Mouse (Mus musculus) heart, adult 2 months (tissue): Measurements from ENCODE around the gene Slc25a28. TPM values are rescaled to one million over a fixed set of nuclear protein-coding genes. Genes with fewer than 3 reads are reported as not detected.

ENCODE experiments used
- DNase-seq, 2 experiments: peaks; one replicate each; pipeline ENCODE4 v3.0.0; 2021
- H3K27ac ChIP-seq: fragments of 200-600 bp; 2 replicates; pipeline ENCODE4 v1.8.1; 2022
- H3K27me3 ChIP-seq: fragments of 200-500 bp; 2 replicates; pipeline ENCODE4 v1.6.1; 2012; ENCODE audit warnings: mild to moderate bottlenecking, low read length, inconsistent platforms, mixed read lengths; ENCODE audit not compliant: control insufficient read depth, insufficient read depth
- H3K36me3 ChIP-seq: fragments of 200-500 bp; 2 replicates; pipeline ENCODE4 v1.6.1; 2012; ENCODE audit warnings: low read length, inconsistent platforms; ENCODE audit not compliant: control insufficient read depth, insufficient read depth
- H3K4me1 ChIP-seq: fragments of 200-500 bp; 2 replicates; pipeline ENCODE4 v1.6.1; 2011; ENCODE audit warnings: low read length; ENCODE audit not compliant: control insufficient read depth, insufficient read depth
- H3K4me3 ChIP-seq: fragments of 200-600 bp; 2 replicates; pipeline ENCODE4 v1.8.1; 2022
- H3K79me2 ChIP-seq: fragments of 200-500 bp; replicated peaks from 2 replicates; pipeline ENCODE4 v1.6.1; 2012; ENCODE audit warnings: mild to moderate bottlenecking, inconsistent platforms, low read length, moderate library complexity, mixed read lengths; ENCODE audit not compliant: control insufficient read depth, insufficient read depth
- H3K9ac ChIP-seq: fragments of 200-500 bp; 2 replicates; pipeline ENCODE4 v1.6.1; 2012; ENCODE audit warnings: low read depth, mild to moderate bottlenecking, control low read depth, inconsistent platforms, low read length, mixed read lengths
- CTCF ChIP-seq: fragments of 200-600 bp; IDR thresholded peaks from 2 replicates; pipeline ENCODE4 v1.8.1; 2022; ENCODE audit warnings: antibody characterized with exemption, mild to moderate bottlenecking, moderate library complexity
- EP300 ChIP-seq: fragments of 200-500 bp; IDR thresholded peaks from 2 replicates; pipeline ENCODE4 v1.6.1; 2011; ENCODE audit warnings: low read depth, low read length, control low read depth; ENCODE audit not compliant: insufficient read depth
- POLR2A ChIP-seq: fragments of 200-500 bp; IDR thresholded peaks from 2 replicates; pipeline ENCODE4 v1.6.1; 2011; ENCODE audit warnings: mild to moderate bottlenecking, low read depth, low read length, control low read depth; ENCODE audit not compliant: insufficient read depth
- WGBS: fragments of 180-500 bp; shearing (Covaris S2); methylation state at CpG from one replicate; pipeline ENCODE4 v1.1.7; 2018; 5-methylcytosine and 5-hydroxymethylcytosine counted together
- intact Hi-C: fragments of 180-260 bp; cut with DNase I; formaldehyde crosslinking; loops from one replicate; pipeline ENCODE4 v1.15.1; 2025
- polyA plus RNA-seq: library from polyadenylated mRNA; depleted of rRNA; stranded (reverse); fragments of >200 nt; gene quantifications from 2 replicates; pipeline ENCODE4 v1.2.3, GENCODE M21; 2012
- total RNA-seq, 2 experiments: library from RNA; stranded (reverse); gene quantifications; 2 replicates each; pipeline ENCODE4 v1.2.3; 2021

Gene Slc25a28
- total and polyA plus RNA-seq, 3 experiments, result 23.3 to 48.3 (median 31.7) TPM

DNA sequence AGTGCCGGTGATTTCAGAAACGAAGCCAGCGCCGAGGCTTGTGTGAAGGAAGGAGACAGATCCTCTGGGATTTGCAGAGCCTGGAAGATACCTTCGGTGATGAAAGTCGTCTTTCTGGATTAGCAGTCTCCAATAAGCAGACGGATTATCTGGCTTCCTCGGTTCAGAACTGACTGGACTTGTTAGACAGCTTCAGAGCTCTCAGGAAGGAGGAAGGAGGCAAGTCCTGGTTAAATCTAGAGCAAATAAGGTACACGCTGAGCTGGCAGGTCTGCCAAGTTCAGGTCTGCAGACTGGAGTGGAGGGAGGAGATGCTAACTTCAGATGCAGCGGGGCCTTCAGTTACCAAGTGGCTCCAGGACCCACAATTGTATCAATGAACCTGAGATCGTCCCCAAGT is 32.8 kb downstream of the Slc25a28 start:
- WGBS, result 51% methylated on average over 11 of the region's 11 CpGs
- Histone ChIP-seq H3K4me3 (no peak overlapping the region), H3K9ac (no peak overlapping the region), H3K27ac (no peak overlapping the region), H3K79me2 (no peaks in the 10 kb centered on the region), H3K27me3 (no peaks in the 10 kb centered on the region), H3K36me3 (no peaks in the 10 kb centered on the region), H3K4me1 (no peaks in the 10 kb centered on the region)
- no peak for DNase-seq
- TF ChIP-seq EP300, result no peak
- TF ChIP-seq CTCF, result no peak
- TF ChIP-seq POLR2A, result no peak
- intact Hi-C loops, result no loop called here

DNA sequence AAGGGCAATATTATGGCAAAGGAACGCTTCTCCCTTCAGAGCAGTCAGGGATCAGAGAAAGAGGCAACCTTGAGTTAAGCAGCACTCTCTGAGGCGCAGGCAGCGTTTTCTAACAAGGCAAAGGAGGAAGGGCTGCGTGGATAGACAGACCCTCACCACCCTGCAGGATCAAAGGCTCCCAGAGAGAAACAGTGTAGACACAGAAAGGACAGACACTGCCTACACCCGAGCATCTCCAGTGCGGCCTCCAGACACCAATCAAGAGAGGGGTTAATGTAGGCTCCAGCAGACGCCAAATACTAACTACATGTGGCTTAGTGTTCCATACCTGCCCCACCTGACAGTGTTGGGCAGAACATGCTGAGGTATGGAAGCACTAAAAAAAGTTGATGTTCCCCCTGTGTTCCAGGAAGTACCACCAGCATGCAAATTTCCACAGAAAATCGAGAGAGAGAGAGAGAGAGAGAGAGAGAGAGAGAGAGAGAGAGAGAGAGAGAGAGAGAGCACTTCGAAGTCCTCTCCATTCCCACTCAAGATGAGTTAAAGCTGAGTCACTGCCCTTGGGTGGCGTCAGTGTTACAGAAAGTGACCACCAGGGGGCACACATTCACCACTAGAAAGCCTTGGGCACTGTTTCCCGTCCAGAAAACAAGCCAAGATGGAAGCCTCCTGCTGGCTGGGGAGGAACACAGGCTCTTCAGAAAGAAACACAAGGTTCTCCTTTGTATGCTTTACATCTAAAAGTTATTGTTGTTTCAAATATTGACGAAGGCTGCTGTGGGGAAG is 44.0 kb downstream of the Slc25a28 start:
- TF ChIP-seq CTCF, result peak; percentile 79
- peak; percentile 60; the same call in 1 of the 2 replicates for TF ChIP-seq EP300
- no peak for TF ChIP-seq POLR2A
- no peaks in the 10 kb centered on the region for H3K27me3 ChIP-seq
- no peak overlapping the region for H3K27ac ChIP-seq
- 28% methylated on average over 12 of the region's 12 CpGs for WGBS
- no peaks in the 10 kb centered on the region; the same call in 1 of the 2 replicates for H3K4me1 ChIP-seq
- no peak overlapping the region for H3K4me3 ChIP-seq
- intact Hi-C loops, result loop anchor here (2.0 to 5.0 kb wide), 2 partner anchors 24 to 132 kb away; no protein-coding TSS in a partner anchor
- no peak overlapping the region for H3K9ac ChIP-seq
- no peaks in the 10 kb centered on the region for H3K36me3 ChIP-seq
- DNase-seq, result peak; percentile 79 to 82
- no peaks in the 10 kb centered on the region for H3K79me2 ChIP-seq

DNA sequence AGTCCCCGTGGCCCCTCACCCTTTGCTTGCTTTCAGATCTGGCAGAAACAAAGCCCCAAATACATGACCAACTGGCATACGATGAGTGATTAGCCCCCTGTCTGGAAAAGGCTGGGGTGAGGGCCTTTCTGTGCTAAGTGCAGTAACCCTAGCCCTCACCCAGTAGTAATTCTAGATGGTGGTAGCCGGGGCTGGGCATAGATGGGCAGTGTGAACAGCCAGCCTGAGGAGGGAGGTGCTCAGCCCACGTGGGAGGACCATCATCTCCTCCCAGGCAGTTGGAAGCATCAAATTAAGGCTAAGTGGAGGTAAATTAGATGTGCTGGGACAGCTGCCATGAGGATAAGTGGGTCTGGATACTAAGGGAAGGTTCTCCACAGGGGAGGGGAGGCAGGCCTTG is 45.6 kb downstream of the Slc25a28 start:
- Histone ChIP-seq H3K27ac (no peak overlapping the region), H3K36me3 (no peaks in the 10 kb centered on the region), H3K9ac (no peak overlapping the region), H3K4me1 (no peaks in the 10 kb centered on the region; the same call in 1 of the 2 replicates), H3K79me2 (no peaks in the 10 kb centered on the region), H3K4me3 (no peak overlapping the region), H3K27me3 (no peaks in the 10 kb centered on the region)
- TF ChIP-seq POLR2A (no peak), EP300 (no peak), CTCF (no peak)
- no peak for DNase-seq
- intact Hi-C loops, result no loop called here
- WGBS, result 47% methylated on average over 4 of the region's 4 CpGs

DNA sequence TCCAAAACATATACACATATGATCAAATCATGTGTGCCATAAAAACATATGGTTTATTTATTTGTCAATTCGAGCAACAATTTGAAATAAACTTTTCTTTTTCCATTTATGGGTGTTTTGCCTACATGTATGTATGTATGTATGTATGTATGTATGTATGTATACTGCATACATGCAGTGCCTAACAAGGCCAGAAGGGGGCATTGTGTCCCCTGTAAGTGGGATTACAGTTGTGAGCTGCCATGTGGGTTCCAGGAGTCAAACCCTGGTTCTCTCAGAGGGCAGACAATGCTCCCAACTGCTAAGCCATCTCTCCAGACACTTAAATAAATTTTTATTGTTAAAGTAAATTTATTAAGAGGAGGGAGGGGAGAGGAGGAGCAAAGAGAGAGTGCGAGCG is 47.3 kb downstream of the Slc25a28 start:
- Histone ChIP-seq H3K4me1 (no peaks in the 10 kb centered on the region; the same call in 1 of the 2 replicates), H3K4me3 (no peak overlapping the region), H3K27ac (no peak overlapping the region), H3K36me3 (no peaks in the 10 kb centered on the region), H3K79me2 (no peaks in the 10 kb centered on the region), H3K9ac (no peak overlapping the region), H3K27me3 (no peaks in the 10 kb centered on the region)
- WGBS, result 88% methylated on average over 3 of the region's 3 CpGs
- TF ChIP-seq EP300 (no peak), CTCF (peak; percentile 16; the same call in 1 of the 2 replicates)
- DNase-seq, result no peak
- intact Hi-C loops, result no loop called here

DNA sequence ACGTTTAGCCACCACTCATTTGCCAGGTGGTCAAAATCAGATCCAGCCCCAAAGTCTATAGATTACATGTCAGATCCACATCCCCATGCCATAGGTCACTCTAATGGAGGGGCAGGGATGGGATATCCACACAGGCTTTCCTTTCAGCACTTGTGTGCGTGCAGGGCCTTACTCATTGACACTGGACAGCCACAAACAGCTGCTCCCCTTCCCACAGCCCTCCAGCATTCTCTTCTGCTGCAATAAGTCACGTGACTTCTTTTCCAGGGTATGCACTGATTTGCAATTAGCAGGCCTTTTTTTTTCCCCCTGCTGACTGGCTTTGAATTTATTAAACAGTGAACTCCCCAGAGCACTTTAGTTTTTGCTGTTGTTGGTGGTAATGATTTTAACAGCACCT is 48.5 kb downstream of the Slc25a28 start:
- intact Hi-C loops, result no loop called here
- Histone ChIP-seq H3K36me3 (no peaks in the 10 kb centered on the region), H3K9ac (no peak overlapping the region), H3K27me3 (peaks cover 7% of the 10 kb centered on the region; the same call in 1 of the 2 replicates), H3K4me1 (no peaks in the 10 kb centered on the region; the same call in 1 of the 2 replicates), H3K4me3 (no peak overlapping the region), H3K27ac (no peak overlapping the region), H3K79me2 (no peaks in the 10 kb centered on the region)
- no peak for DNase-seq
- TF ChIP-seq CTCF (no peak), POLR2A (no peak), EP300 (no peak)
- 54% methylated on average over 3 of the region's 3 CpGs for WGBS

DNA sequence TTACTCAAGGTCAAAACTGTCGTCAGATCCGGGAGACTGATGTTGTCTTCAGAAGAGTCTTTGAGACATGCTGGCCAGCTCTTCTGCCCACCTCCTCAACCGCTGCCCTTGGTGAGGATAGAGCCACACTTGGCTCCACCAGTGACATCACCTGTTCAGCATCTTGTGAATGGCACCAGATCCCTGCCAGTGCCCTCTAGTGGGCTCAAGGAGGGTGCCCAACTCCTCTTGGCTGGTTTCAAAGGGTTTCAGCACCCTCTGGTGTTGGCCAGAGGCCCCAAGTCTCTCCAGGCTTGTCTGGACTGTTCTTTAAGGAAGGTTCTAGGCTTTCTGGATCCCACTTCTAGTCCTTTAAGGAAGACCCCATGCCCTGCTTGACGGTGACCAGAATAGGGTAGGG is 50.8 kb downstream of the Slc25a28 start:
- TF ChIP-seq POLR2A (no peak), EP300 (no peak), CTCF (peak; percentile 65)
- Histone ChIP-seq H3K4me1 (no peaks in the 10 kb centered on the region), H3K4me3 (no peak overlapping the region), H3K27me3 (peaks cover 10% of the 10 kb centered on the region), H3K79me2 (no peaks in the 10 kb centered on the region), H3K9ac (no peak overlapping the region), H3K36me3 (no peaks in the 10 kb centered on the region), H3K27ac (no peak overlapping the region)
- DNase-seq, result peak in 1 of 2 experiments; percentile 19
- intact Hi-C loops, result no loop called here
- WGBS, result 31% methylated on average over 4 of the region's 4 CpGs
